13 mouse cellular contexts compared by ENCODE assay signal in genomic region chr12:52879324-52879723, GRCm38 (mm10).
DNase-seq lines count a peak whose midpoint lies in the region; ATAC-seq and TF ChIP-seq lines count a peak whose summit lies in the region.
"Had no signal": no experiment of that assay in that cellular context is flagged by ENCODE, and none has a peak within 500 bp of the region (broad histone marks: within the 10 kb centered on the region; RNA-seq: fewer than 3 reads in every experiment).

No protein-coding gene starts in this region.

- WGBS in kidney, adult 2 months, result 79% methylated on average over 8 of the region's 8 CpGs
- 58% methylated on average over 8 of the region's 8 CpGs for WGBS in stomach, embryonic 14.5 days
- WGBS in hindbrain, embryonic 14.5 days, result 89% methylated on average over 8 of the region's 8 CpGs
- 79% methylated on average over 8 of the region's 8 CpGs for WGBS in liver, postnatal 0 days (ENCODE audit: insufficient replicate concordance)

- no peak overlapping the region for H3K4me2 ChIP-seq in stomach, embryonic 14.5 days (replicated peaks; ENCODE audit: low read depth, low read length)
- no peak overlapping the region for H3K4me2 ChIP-seq in hindbrain, embryonic 14.5 days (replicated peaks)
- H3K4me2 ChIP-seq in liver, postnatal 0 days (ENCODE audit: low read depth, low read length), result no peak overlapping the region
- H3K4me2 ChIP-seq: forebrain, embryonic 15.5 days; limb, embryonic 12.5 days had no signal

- no peak overlapping the region for H3K9ac ChIP-seq in stomach, embryonic 14.5 days (replicated peaks; ENCODE audit: low read depth, low read length)
- H3K9ac ChIP-seq in hindbrain, embryonic 14.5 days, result no peak overlapping the region
- H3K9ac ChIP-seq in liver, postnatal 0 days (replicated peaks), result no peak overlapping the region
- H3K9ac ChIP-seq: forebrain, embryonic 15.5 days; limb, embryonic 12.5 days had no signal

- TF ChIP-seq CTCF in kidney, adult 2 months (conservative IDR thresholded peaks at IDR 0.05; ENCODE audit: insufficient read depth, insufficient read length, low read depth, low read length), result no peak
- no peak for TF ChIP-seq CTCF in liver, postnatal 0 days (IDR thresholded peaks at IDR 0.05; ENCODE audit: low read depth)

- peak; percentile 56 to 60 for DNase-seq in kidney, postnatal 4 days
- no peak for DNase-seq in kidney, adult 2 months
- peak; percentile 77 to 78 for DNase-seq in heart, adult 9 months (ENCODE audit: low spot score in 2 of 2)
- peak; percentile 45 for DNase-seq in heart, postnatal 25 days (ENCODE audit: low spot score)
- no peak for DNase-seq in hindbrain, embryonic 14.5 days (ENCODE audit: low spot score)
- no peak for DNase-seq in liver, postnatal 0 days
- DNase-seq: cerebellum, adult 8-10 months; thymus, postnatal 14 days had no signal

- intact Hi-C loops in heart, postnatal 25 days (cut with DNase I), result loop anchor here (2.0 to 10.0 kb wide), 2 partner anchors 13 to 485 kb away; no protein-coding TSS in a partner anchor

- no peak for TF ChIP-seq EP300 in liver, postnatal 0 days (IDR thresholded peaks at IDR 0.05; ENCODE audit: low read depth)

- H3K9me3 ChIP-seq in stomach, embryonic 14.5 days (ENCODE audit: control insufficient read depth, low read depth, low read length), result no peaks in the 10 kb centered on the region
- no peaks in the 10 kb centered on the region for H3K9me3 ChIP-seq in hindbrain, embryonic 14.5 days (ENCODE audit: control insufficient read depth, low read length)
- H3K9me3 ChIP-seq in liver, postnatal 0 days (ENCODE audit: low read length), result no peaks in the 10 kb centered on the region
- H3K9me3 ChIP-seq: forebrain, embryonic 15.5 days; hindbrain, embryonic 10.5 days; limb, embryonic 12.5 days had no signal

- H3K27me3 ChIP-seq in kidney, adult 2 months (replicated peaks; ENCODE audit: control insufficient read depth, insufficient read depth, low read length), result no peaks in the 10 kb centered on the region
- H3K27me3 ChIP-seq in stomach, embryonic 14.5 days (ENCODE audit: control insufficient read depth, insufficient read depth, low read length), result no peaks in the 10 kb centered on the region
- H3K27me3 ChIP-seq in hindbrain, embryonic 14.5 days (ENCODE audit: control insufficient read depth, insufficient read depth, low read length), result no peaks in the 10 kb centered on the region
- no peaks in the 10 kb centered on the region for H3K27me3 ChIP-seq in liver, postnatal 0 days (ENCODE audit: insufficient read depth, low read length)
- H3K27me3 ChIP-seq: CH12.LX; forebrain, embryonic 15.5 days; limb, embryonic 12.5 days had no signal

- ATAC-seq in stomach, embryonic 14.5 days (ENCODE audit: insufficient number of reproducible peaks, insufficient read depth, low FRiP score, low read depth), result peak; percentile 49; the same call in 1 of the 2 replicates
- ATAC-seq in hindbrain, embryonic 14.5 days (ENCODE audit: low FRiP score), result no peak
- ATAC-seq in liver, postnatal 0 days, result no peak
- ATAC-seq: forebrain, embryonic 15.5 days had no signal

- H3K36me3 ChIP-seq in kidney, adult 2 months (ENCODE audit: control insufficient read depth, insufficient read depth, low read length), result no peaks in the 10 kb centered on the region
- no peaks in the 10 kb centered on the region for H3K36me3 ChIP-seq in stomach, embryonic 14.5 days (ENCODE audit: control insufficient read depth, insufficient read depth, low read length)
- H3K36me3 ChIP-seq in hindbrain, embryonic 14.5 days (replicated peaks; ENCODE audit: control insufficient read depth, insufficient read depth), result peaks cover 9% of the 10 kb centered on the region
- no peaks in the 10 kb centered on the region for H3K36me3 ChIP-seq in liver, postnatal 0 days (replicated peaks; ENCODE audit: insufficient read depth, low read length)
- H3K36me3 ChIP-seq: limb, embryonic 12.5 days had no signal

- TF ChIP-seq POLR2A in kidney, adult 2 months (IDR thresholded peaks at IDR 0.05; ENCODE audit: low read depth, low read length), result no peak

- H3K27ac ChIP-seq in kidney, adult 2 months (ENCODE audit: insufficient read depth, low read depth, low read length), result no peak overlapping the region
- no peak overlapping the region for H3K27ac ChIP-seq in stomach, embryonic 14.5 days (ENCODE audit: low read length)
- H3K27ac ChIP-seq in hindbrain, embryonic 14.5 days, result no peak overlapping the region
- no peak overlapping the region for H3K27ac ChIP-seq in liver, postnatal 0 days (ENCODE audit: low read depth)
- H3K27ac ChIP-seq: forebrain, embryonic 15.5 days; hindbrain, embryonic 10.5 days; limb, embryonic 12.5 days had no signal

- no peaks in the 10 kb centered on the region for H3K4me1 ChIP-seq in kidney, adult 2 months (ENCODE audit: control insufficient read depth, insufficient read depth, low read length)
- no peaks in the 10 kb centered on the region for H3K4me1 ChIP-seq in stomach, embryonic 14.5 days (ENCODE audit: control insufficient read depth, insufficient read depth, low read length)
- 0 out of 2 replicates have a peak, but pooled peaks cover 3% of the 10 kb centered on the region for H3K4me1 ChIP-seq in hindbrain, embryonic 14.5 days (replicated peaks; ENCODE audit: control insufficient read depth, insufficient read depth, low read length)
- H3K4me1 ChIP-seq in liver, postnatal 0 days (ENCODE audit: insufficient read depth), result no peaks in the 10 kb centered on the region

- H3K4me3 ChIP-seq in kidney, adult 2 months (ENCODE audit: insufficient read depth, low read depth, low read length), result no peak overlapping the region
- no peak overlapping the region for H3K4me3 ChIP-seq in stomach, embryonic 14.5 days (ENCODE audit: low read depth, low read length)
- no peak overlapping the region for H3K4me3 ChIP-seq in hindbrain, embryonic 14.5 days (replicated peaks; ENCODE audit: low read length)
- no peak overlapping the region for H3K4me3 ChIP-seq in liver, postnatal 0 days (ENCODE audit: low read depth, low read length)
- H3K4me3 ChIP-seq: forebrain, embryonic 15.5 days; hindbrain, embryonic 10.5 days; limb, embryonic 12.5 days had no signal

Comparison
In these comparisons a context has a peak if more than half of its experiments do, and no peak if none do; other contexts are left out.
1. DNase-seq: peak in kidney, postnatal 4 days (2 of 2), heart, adult 9 months (2 of 2) and heart, postnatal 25 days (single experiment); none in kidney, adult 2 months (single experiment), hindbrain, embryonic 14.5 days (single experiment) and liver, postnatal 0 days (single experiment).